Mouse (Mus musculus) layer of hippocampus, postnatal 36 days (tissue): ENCODE data around the gene Rps3. TPM values are rescaled to one million over a fixed set of nuclear protein-coding genes. Genes with fewer than 3 reads are reported as not detected.

Experiments
- DNase-seq, 2 experiments: peaks; one replicate each; pipeline ENCODE4 v3.0.0; 2022
- total RNA-seq, 2 experiments: library from RNA; stranded (reverse); gene quantifications; 2 replicates each; pipeline ENCODE4 v1.2.3; 2021

The Rps3 gene
- total RNA-seq, 2 experiments from 2014 or later = 250 to 259 TPM

GRCm38 (mm10) chr7:99441534-99442072, 41.9 kb downstream of the Rps3 start:
- DNase-seq = no peak

- DNase-seq = no peak
These were observed 44.7 kb downstream of the Rps3 start for GRCm38 (mm10) chr7:99438881-99439280.

GRCm38 (mm10) chr7:99436530-99436929, 47.0 kb downstream of the Rps3 start:
- no peak for DNase-seq

DNA sequence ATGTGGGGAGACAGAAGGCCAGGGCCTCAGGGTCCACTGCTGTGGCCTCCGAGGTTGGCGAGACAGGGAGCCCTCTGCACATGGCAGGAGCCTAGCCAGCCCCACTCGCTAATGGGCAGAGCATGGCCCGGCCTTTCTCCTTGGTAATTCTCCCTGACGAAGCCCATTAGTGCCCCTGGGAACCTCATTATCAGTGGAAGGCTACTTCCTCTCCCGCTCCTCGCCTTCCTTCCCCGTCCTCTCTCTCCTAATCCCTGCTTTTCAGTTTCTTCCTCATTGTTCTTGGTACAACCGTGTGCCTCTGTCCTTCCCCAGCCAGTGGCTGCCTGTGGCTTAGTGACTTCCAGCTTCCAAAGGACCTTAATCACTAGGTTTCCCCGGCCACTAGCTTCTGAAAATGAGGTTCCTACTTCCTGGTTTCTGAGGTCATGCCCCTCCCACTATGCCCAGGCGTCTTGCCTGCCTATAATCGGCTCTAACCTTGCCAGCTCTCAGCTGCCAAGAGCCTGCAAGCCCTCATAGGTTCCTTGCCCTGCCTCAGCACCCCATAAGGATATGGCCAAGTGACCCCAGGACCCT, 48.8 kb downstream of the Rps3 start:
- no peak for DNase-seq

- DNase-seq = no peak
These were observed 50.7 kb downstream of the Rps3 start for GRCm38 (mm10) chr7:99432863-99433262.

GRCm38 (mm10) chr7:99432248-99432647, 51.3 kb downstream of the Rps3 start:
- peak; percentile 33 to 36 for DNase-seq

DNA sequence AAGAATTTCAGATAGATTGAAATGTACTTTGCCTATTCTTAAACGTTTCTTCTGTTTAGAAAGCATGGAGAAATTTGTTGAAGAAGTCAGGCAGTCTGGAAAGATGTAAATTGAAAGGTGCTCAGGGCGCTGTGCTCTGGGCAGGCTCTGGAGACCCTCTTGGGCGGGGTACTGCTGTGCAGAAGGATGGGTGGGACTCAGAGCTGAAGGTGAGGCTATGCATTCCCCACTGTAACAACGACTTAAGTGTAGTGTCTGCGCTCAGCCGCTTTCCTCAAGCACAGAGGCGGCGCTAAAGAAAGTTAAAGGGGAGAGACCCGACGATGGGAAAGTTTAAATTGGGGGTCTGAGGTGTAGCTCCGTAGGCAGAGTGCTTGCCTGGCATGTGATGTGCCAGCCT, 53.3 kb downstream of the Rps3 start:
- DNase-seq = no peak

GRCm38 (mm10) chr7:99429786-99430185, 53.8 kb downstream of the Rps3 start:
- DNase-seq = no peak

DNA sequence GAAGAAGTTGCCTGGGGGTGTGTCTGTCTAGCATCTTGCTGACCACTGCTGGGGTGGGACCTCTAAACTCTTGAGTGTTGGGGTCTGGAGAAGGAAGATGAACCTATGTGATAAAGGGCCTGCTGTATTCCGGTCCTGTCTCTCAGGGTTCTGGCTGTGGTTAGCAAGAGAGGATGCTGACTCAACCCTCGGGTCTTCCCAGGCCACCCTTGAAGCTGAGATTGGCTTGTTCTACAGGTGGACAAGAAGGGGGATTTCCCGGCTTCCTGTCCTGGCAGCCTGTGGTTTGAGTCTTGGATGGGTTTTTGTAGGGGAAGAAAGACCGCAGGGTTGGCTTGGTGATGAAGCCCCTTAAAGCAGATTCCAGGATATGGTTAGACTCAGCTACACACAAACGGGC, 54.7 kb downstream of the Rps3 start:
- DNase-seq = no peak

- no peak for DNase-seq
These were observed 55.6 kb downstream of the Rps3 start for GRCm38 (mm10) chr7:99427987-99428386.

Other genes with a start within 250 kb of the Rps3 start
- not detected for gene Mogat2, start 245.1 kb downstream of the Rps3 start, total RNA-seq
- gene Map6, start 216.3 kb downstream of the Rps3 start, total RNA-seq = 100 to 1,000 TPM; 102 to 105 TPM
- 10 to 100 TPM; 25.7 to 34.6 TPM for gene Serpinh1, start 130.5 kb downstream of the Rps3 start, total RNA-seq
- gene Gdpd5, start 102.3 kb downstream of the Rps3 start, total RNA-seq = 10 to 100 TPM; 19.1 to 19.9 TPM
- 1 to 10 TPM; 1.9 to 3.9 TPM for gene Klhl35, start 17.7 kb downstream of the Rps3 start, total RNA-seq
- 100 to 1,000 TPM; 131 to 145 TPM for gene Arrb1, start 51.7 kb upstream of the Rps3 start, total RNA-seq
- gene Tpbgl, start 143.4 kb upstream of the Rps3 start, total RNA-seq = 1 to 10 TPM; 5.3 to 6.0 TPM
- 10 to 100 TPM; 10.4 to 13.7 TPM for gene Slco2b1, start 227.6 kb upstream of the Rps3 start, total RNA-seq
- under 1 TPM in 1 of 2 experiments, not detected in 1; 0.62 TPM for gene Olfr520, start 246.5 kb upstream of the Rps3 start, total RNA-seq